Mouse (Mus musculus) G1E (cell line): Measurements from ENCODE around the gene Atp1b1.

Experiments used
- CTCF ChIP-seq: IDR thresholded peaks from 2 replicates; pipeline ENCODE4 v1.5.1; 2012; ENCODE audit warnings: low read depth, low read length, inconsistent platforms, mixed read lengths
- GATA1 ChIP-seq: IDR thresholded peaks from 2 replicates; pipeline ENCODE4 v1.6.1; 2012; ENCODE audit warnings: borderline replicate concordance, low read length, inconsistent platforms, mixed read lengths

GRCm38 (mm10) chr1:164447521-164447920, 10.6 kb downstream of the Atp1b1 start:
- TF ChIP-seq GATA1 (no peak), CTCF (no peak)
